Mouse (Mus musculus) thymus, postnatal 25 days (tissue): Measurements from ENCODE around the gene Srp68.
"Not testable (repeated sequence)": the region's sequence is repeated elsewhere in the genome, so short reads cannot be mapped to it uniquely, and the experiment has no call there.

Source experiments
- DNase-seq: peaks from one replicate; pipeline ENCODE4 v3.0.0; 2022

Gene Srp68

GRCm38 (mm10) chr11:116282089-116282488 lies 8.1 kb upstream of the Srp68 start:
- no peak for DNase-seq

GRCm38 (mm10) chr11:116281671-116282070 lies 7.7 kb upstream of the Srp68 start:
- DNase-seq = no peak

GRCm38 (mm10) chr11:116280751-116281663 lies 7.0 kb upstream of the Srp68 start, which contains the start of gene Galr2:
Gene Galr2 (plus strand): TSS chr11:116280939.
- no peak for DNase-seq

- DNase-seq = not testable (repeated sequence)
Measured at GRCm38 (mm10) chr11:116277184-116277583, 3.2 kb upstream of the Srp68 start.

GRCm38 (mm10) chr11:116273469-116274044 lies 460 bp downstream of the Srp68 start:
- DNase-seq = no peak

GRCm38 (mm10) chr11:116272589-116273468 lies 1.2 kb downstream of the Srp68 start:
- no peak for DNase-seq

GRCm38 (mm10) chr11:116269560-116269959 lies 4.5 kb downstream of the Srp68 start:
- no peak for DNase-seq

- no peak for DNase-seq
Measured at GRCm38 (mm10) chr11:116268313-116268712, 5.7 kb downstream of the Srp68 start.

GRCm38 (mm10) chr11:116267637-116268036 lies 6.4 kb downstream of the Srp68 start:
- no peak for DNase-seq

- DNase-seq = no peak
Measured at GRCm38 (mm10) chr11:116265850-116266249, 8.2 kb downstream of the Srp68 start.

- peak; percentile 26 for DNase-seq
Measured at GRCm38 (mm10) chr11:116265352-116265751, 8.7 kb downstream of the Srp68 start.

- DNase-seq = no peak
Measured at GRCm38 (mm10) chr11:116260259-116260658, 13.8 kb downstream of the Srp68 start.

GRCm38 (mm10) chr11:116259461-116259860 lies 14.6 kb downstream of the Srp68 start:
- DNase-seq = peak; percentile 39

GRCm38 (mm10) chr11:116255982-116256675 lies 17.9 kb downstream of the Srp68 start:
- no peak for DNase-seq

GRCm38 (mm10) chr11:116255090-116255981 lies 18.7 kb downstream of the Srp68 start:
- DNase-seq = no peak

- no peak for DNase-seq
Measured at GRCm38 (mm10) chr11:116254627-116255026, 19.4 kb downstream of the Srp68 start.

GRCm38 (mm10) chr11:116253076-116253600 lies 20.9 kb downstream of the Srp68 start:
- peak; percentile 45 for DNase-seq

GRCm38 (mm10) chr11:116250898-116251297 lies 23.1 kb downstream of the Srp68 start:
- no peak for DNase-seq

GRCm38 (mm10) chr11:116247502-116248222 lies 26.4 kb downstream of the Srp68 start:
- DNase-seq = no peak

- no peak for DNase-seq
Measured at GRCm38 (mm10) chr11:116245616-116246015, 28.4 kb downstream of the Srp68 start.
